Comparison of ENCODE assay signal across 8 mouse cellular contexts in the genomic region with DNA sequence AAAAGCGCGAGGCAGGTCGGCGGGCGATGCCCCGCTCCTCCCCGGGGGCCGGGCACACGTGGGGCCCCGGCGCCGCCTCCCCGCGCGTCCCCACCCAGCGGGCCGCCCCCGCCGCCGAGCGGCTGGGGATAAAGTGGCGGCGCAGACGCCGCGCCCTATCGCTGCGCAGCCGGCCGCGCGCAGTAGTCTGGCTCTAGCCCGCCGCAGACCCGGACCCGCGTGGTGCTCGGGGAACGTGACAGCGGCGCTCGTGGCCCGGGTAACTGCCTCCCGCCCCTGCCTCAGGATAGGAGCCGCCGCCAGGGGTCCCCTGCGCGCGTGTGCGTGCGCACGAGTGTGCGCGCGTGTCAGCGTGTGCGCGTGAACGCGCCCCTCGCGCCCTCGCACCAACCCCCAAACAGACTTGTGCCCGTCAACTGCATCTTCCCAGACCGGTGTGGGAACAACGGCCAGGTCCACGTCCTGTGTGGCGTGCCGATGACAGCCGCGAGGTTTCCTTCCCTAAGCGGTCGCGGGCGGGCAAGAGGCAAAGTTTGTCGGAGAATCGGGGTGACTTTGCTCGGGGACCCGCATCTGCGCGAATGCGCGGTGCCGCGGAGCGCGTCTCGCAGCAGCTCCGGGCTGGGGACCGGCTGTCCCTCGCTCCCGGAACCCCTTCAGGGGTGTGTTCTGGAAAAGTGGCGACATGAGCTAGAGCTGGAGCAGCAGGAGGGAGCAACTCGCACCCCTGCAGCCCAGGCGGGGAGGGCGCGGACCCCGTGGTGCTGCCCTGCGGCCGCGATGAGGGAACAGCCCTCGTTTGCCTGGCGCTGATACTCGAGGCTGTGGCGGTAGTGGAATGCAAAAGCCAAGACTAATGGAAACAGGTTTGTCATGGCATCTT. TPM values are rescaled to one million over a fixed set of nuclear protein-coding genes. Genes with fewer than 3 reads are reported as not detected.
A peak's percentile ranks its signal among the peaks of the same experiment; 100 is the strongest.
DNase-seq lines count a peak whose midpoint lies in the region; ATAC-seq lines count a peak whose summit lies in the region.

Gene Mgll (plus strand): TSS at position 100 of the 883 bp plus-strand sequence.

- peak within 1 kb of the TSS; percentile 95 for H3K4me2 ChIP-seq in heart, embryonic 12.5 days
- H3K4me2 ChIP-seq in kidney, embryonic 16.5 days (replicated peaks; ENCODE audit: low read depth, low read length): peak within 1 kb of the TSS; percentile 98
- H3K4me2 ChIP-seq in limb, embryonic 15.5 days: peak within 1 kb of the TSS; percentile 94
- peak within 1 kb of the TSS; percentile 95 for H3K4me2 ChIP-seq in midbrain, embryonic 15.5 days
- H3K4me2 ChIP-seq in stomach, embryonic 14.5 days (replicated peaks; ENCODE audit: low read depth, low read length): peak within 1 kb of the TSS; percentile 86

- WGBS in forebrain, embryonic 10.5 days: under 1% methylated on average over 93 of the region's 105 CpGs
- whole genome bisulfite sequencing in heart, embryonic 12.5 days: 0% methylated on average over 84 of the region's 105 CpGs
- WGBS in kidney, embryonic 16.5 days: under 1% methylated on average over 105 of the region's 105 CpGs
- under 1% methylated on average over 104 of the region's 105 CpGs for WGBS in limb, embryonic 15.5 days
- WGBS in midbrain, embryonic 15.5 days: under 1% methylated on average over 104 of the region's 105 CpGs
- under 1% methylated on average over 90 of the region's 105 CpGs for WGBS in stomach, embryonic 14.5 days

- peaks cover 68% of the 10 kb centered on the region for H3K27me3 ChIP-seq in forebrain, embryonic 10.5 days (ENCODE audit: poor library complexity, severe bottlenecking)
- peaks cover 9% of the 10 kb centered on the region; the same call in 1 of the 2 replicates for H3K27me3 ChIP-seq in heart, embryonic 12.5 days (replicated peaks)
- no peaks in the 10 kb centered on the region for H3K27me3 ChIP-seq in kidney, embryonic 16.5 days (ENCODE audit: insufficient read depth, low read length)
- H3K27me3 ChIP-seq in limb, embryonic 15.5 days: peaks cover 4% of the 10 kb centered on the region; the same call in 1 of the 2 replicates
- H3K27me3 ChIP-seq in midbrain, embryonic 15.5 days (replicated peaks): 0 out of 2 replicates have a peak, but pooled peaks cover 14% of the 10 kb centered on the region
- no peaks in the 10 kb centered on the region for H3K27me3 ChIP-seq in stomach, embryonic 14.5 days (ENCODE audit: control insufficient read depth, insufficient read depth, low read length)

- H3K9me3 ChIP-seq in forebrain, embryonic 10.5 days: no peaks in the 10 kb centered on the region
- no peaks in the 10 kb centered on the region for H3K9me3 ChIP-seq in heart, embryonic 12.5 days (replicated peaks)
- H3K9me3 ChIP-seq in kidney, embryonic 16.5 days (ENCODE audit: low read length): no peaks in the 10 kb centered on the region
- H3K9me3 ChIP-seq in limb, embryonic 15.5 days: no peaks in the 10 kb centered on the region
- no peaks in the 10 kb centered on the region for H3K9me3 ChIP-seq in midbrain, embryonic 15.5 days
- no peaks in the 10 kb centered on the region for H3K9me3 ChIP-seq in stomach, embryonic 14.5 days (ENCODE audit: control insufficient read depth, low read depth, low read length)

- peak within 1 kb of the TSS; percentile 76 for H3K9ac ChIP-seq in heart, embryonic 12.5 days
- H3K9ac ChIP-seq in kidney, embryonic 16.5 days (replicated peaks; ENCODE audit: low read length): peak within 1 kb of the TSS; percentile 74
- H3K9ac ChIP-seq in limb, embryonic 15.5 days: peak within 1 kb of the TSS; percentile 45
- H3K9ac ChIP-seq in midbrain, embryonic 15.5 days: peak within 1 kb of the TSS; percentile 60
- H3K9ac ChIP-seq in stomach, embryonic 14.5 days (replicated peaks; ENCODE audit: low read depth, low read length): peak within 1 kb of the TSS; percentile 71

- H3K4me3 ChIP-seq in brown adipose tissue, adult 24 weeks (ENCODE audit: insufficient read depth, low read depth, low read length): peak within 1 kb of the TSS; percentile 99
- H3K4me3 ChIP-seq in forebrain, embryonic 10.5 days: peak within 1 kb of the TSS; percentile 82
- H3K4me3 ChIP-seq in heart, embryonic 12.5 days: peak within 1 kb of the TSS; percentile 62
- peak within 1 kb of the TSS; percentile 71 for H3K4me3 ChIP-seq in kidney, embryonic 16.5 days (ENCODE audit: low read length)
- H3K4me3 ChIP-seq in limb, embryonic 15.5 days: peak within 1 kb of the TSS; percentile 67
- H3K4me3 ChIP-seq in midbrain, embryonic 15.5 days: peak within 1 kb of the TSS; percentile 68
- peak within 1 kb of the TSS; percentile 69 for H3K4me3 ChIP-seq in stomach, embryonic 14.5 days (ENCODE audit: low read depth, low read length)

- peak within 1 kb of the TSS; percentile 100 for H3K27ac ChIP-seq in brown adipose tissue, adult 24 weeks (replicated peaks; ENCODE audit: low read depth, low read length)
- peak within 1 kb of the TSS; percentile 82 for H3K27ac ChIP-seq in forebrain, embryonic 10.5 days
- no peak within 1 kb of the TSS for H3K27ac ChIP-seq in heart, embryonic 12.5 days (ENCODE audit: poor library complexity, severe bottlenecking)
- H3K27ac ChIP-seq in kidney, embryonic 16.5 days (ENCODE audit: low read length): peak within 1 kb of the TSS; percentile 59
- H3K27ac ChIP-seq in limb, embryonic 15.5 days: peak within 1 kb of the TSS; percentile 66
- H3K27ac ChIP-seq in midbrain, embryonic 15.5 days: peak within 1 kb of the TSS; percentile 74
- peak within 1 kb of the TSS; percentile 68 for H3K27ac ChIP-seq in stomach, embryonic 14.5 days (ENCODE audit: low read length)

- DNase-seq in forebrain, embryonic 10.5 days (ENCODE audit: extremely low spot score, low spot score): peak; percentile 56

- no peaks in the 10 kb centered on the region for H3K36me3 ChIP-seq in forebrain, embryonic 10.5 days (replicated peaks)
- no peaks in the 10 kb centered on the region for H3K36me3 ChIP-seq in heart, embryonic 12.5 days
- H3K36me3 ChIP-seq in kidney, embryonic 16.5 days (ENCODE audit: insufficient read depth, low read length): no peaks in the 10 kb centered on the region
- no peaks in the 10 kb centered on the region for H3K36me3 ChIP-seq in limb, embryonic 15.5 days
- no peaks in the 10 kb centered on the region for H3K36me3 ChIP-seq in midbrain, embryonic 15.5 days (replicated peaks)
- H3K36me3 ChIP-seq in stomach, embryonic 14.5 days (ENCODE audit: control insufficient read depth, insufficient read depth, low read length): no peaks in the 10 kb centered on the region; the same call in 1 of the 2 replicates

- ATAC-seq in CD4-positive, CD25-positive, alpha-beta regulatory T cell, adult 4 months: peak; percentile 54
- peak; percentile 78; the same call in 1 of the 2 replicates for ATAC-seq in heart, embryonic 12.5 days (ENCODE audit: insufficient number of reproducible peaks, low FRiP score)
- ATAC-seq in kidney, embryonic 16.5 days (ENCODE audit: low FRiP score, low TSS enrichment): peak; percentile 81
- ATAC-seq in limb, embryonic 15.5 days (ENCODE audit: insufficient number of reproducible peaks, low FRiP score, low TSS enrichment, low read depth): peak; percentile 68
- ATAC-seq in midbrain, embryonic 15.5 days (replicated peaks): peak; percentile 94
- ATAC-seq in stomach, embryonic 14.5 days (ENCODE audit: insufficient number of reproducible peaks, insufficient read depth, low FRiP score, low read depth): peak; percentile 86

- peaks cover 35% of the 10 kb centered on the region for H3K4me1 ChIP-seq in brown adipose tissue, adult 24 weeks (ENCODE audit: control insufficient read depth, insufficient read depth, insufficient read length, low read length)
- peaks cover 47% of the 10 kb centered on the region for H3K4me1 ChIP-seq in forebrain, embryonic 10.5 days
- H3K4me1 ChIP-seq in heart, embryonic 12.5 days (replicated peaks): peaks cover 10% of the 10 kb centered on the region; the same call in 1 of the 2 replicates
- H3K4me1 ChIP-seq in kidney, embryonic 16.5 days (ENCODE audit: insufficient read depth, low read length): peaks cover 21% of the 10 kb centered on the region
- H3K4me1 ChIP-seq in limb, embryonic 15.5 days: peaks cover 11% of the 10 kb centered on the region
- peaks cover 4% of the 10 kb centered on the region; the same call in 1 of the 2 replicates for H3K4me1 ChIP-seq in midbrain, embryonic 15.5 days
- H3K4me1 ChIP-seq in stomach, embryonic 14.5 days (ENCODE audit: control insufficient read depth, insufficient read depth, low read length): peaks cover 6% of the 10 kb centered on the region; the same call in 1 of the 2 replicates

RNA-seq across cellular contexts. Expression of gene Mgll, which starts in this region (rescaled TPM):
- under 1 TPM in 1 of 2 experiments, not detected in 1; 0.27 TPM for polyA plus RNA-seq in CD4-positive, CD25-positive, alpha-beta regulatory T cell, adult 4 months (2017; shearing (Covaris generic))
- polyA plus RNA-seq in brown adipose tissue, adult 24 weeks (2012; ENCODE audit: insufficient read depth, insufficient read length, missing spikeins): 257 and 493 TPM in 2 replicates
- 5.8 and 7.4 TPM in 2 replicates for polyA plus RNA-seq in forebrain, embryonic 10.5 days (2016; fragmentation: Nextera tagmentation; extraction: Ambion mirVana)
- 9.2 and 9.7 TPM in 2 replicates for polyA plus RNA-seq in heart, embryonic 12.5 days (2016; fragmentation: Nextera tagmentation; extraction: Ambion mirVana)
- polyA plus RNA-seq in kidney, embryonic 16.5 days (2015; fragmentation: Nextera tagmentation; extraction: Ambion mirVana): 40.2 and 48.0 TPM in 2 replicates
- 21.1 and 21.9 TPM in 2 replicates for polyA plus RNA-seq in limb, embryonic 15.5 days (2015; fragmentation: Nextera tagmentation; extraction: Ambion mirVana)
- polyA plus RNA-seq in midbrain, embryonic 15.5 days (2015; fragmentation: Nextera tagmentation; extraction: Ambion mirVana): 30.7 and 36.2 TPM in 2 replicates
- 102 and 104 TPM in 2 replicates for polyA plus RNA-seq in stomach, embryonic 14.5 days (2014; fragmentation: Nextera tagmentation; extraction: Ambion mirVana)

Comparison
In these comparisons a context has a peak if more than half of its experiments do, and no peak if none do; other contexts are left out.
1. Peak in ATAC-seq in CD4-positive, CD25-positive, alpha-beta regulatory T cell, adult 4 months; RNA of the gene not detected or under 1 TPM.